Mouse (Mus musculus) heart, adult 2 months (tissue): ENCODE data around the gene Tent4b. TPM values are rescaled to one million over a fixed set of nuclear protein-coding genes. Genes with fewer than 3 reads are reported as not detected.

Experiments
- DNase-seq, 2 experiments: peaks; one replicate each; pipeline ENCODE4 v3.0.0; 2021
- H3K27ac ChIP-seq: fragments of 200-600 bp; 2 replicates; pipeline ENCODE4 v1.8.1; 2022
- H3K27me3 ChIP-seq: fragments of 200-500 bp; 2 replicates; pipeline ENCODE4 v1.6.1; 2012; ENCODE audit warnings: mild to moderate bottlenecking, low read length, inconsistent platforms, mixed read lengths; ENCODE audit not compliant: control insufficient read depth, insufficient read depth
- H3K36me3 ChIP-seq: fragments of 200-500 bp; 2 replicates; pipeline ENCODE4 v1.6.1; 2012; ENCODE audit warnings: low read length, inconsistent platforms; ENCODE audit not compliant: control insufficient read depth, insufficient read depth
- H3K4me1 ChIP-seq: fragments of 200-500 bp; 2 replicates; pipeline ENCODE4 v1.6.1; 2011; ENCODE audit warnings: low read length; ENCODE audit not compliant: control insufficient read depth, insufficient read depth
- H3K4me3 ChIP-seq: fragments of 200-600 bp; 2 replicates; pipeline ENCODE4 v1.8.1; 2022
- H3K79me2 ChIP-seq: fragments of 200-500 bp; replicated peaks from 2 replicates; pipeline ENCODE4 v1.6.1; 2012; ENCODE audit warnings: mild to moderate bottlenecking, inconsistent platforms, low read length, moderate library complexity, mixed read lengths; ENCODE audit not compliant: control insufficient read depth, insufficient read depth
- H3K9ac ChIP-seq: fragments of 200-500 bp; 2 replicates; pipeline ENCODE4 v1.6.1; 2012; ENCODE audit warnings: low read depth, mild to moderate bottlenecking, control low read depth, inconsistent platforms, low read length, mixed read lengths
- CTCF ChIP-seq: fragments of 200-600 bp; IDR thresholded peaks from 2 replicates; pipeline ENCODE4 v1.8.1; 2022; ENCODE audit warnings: antibody characterized with exemption, mild to moderate bottlenecking, moderate library complexity
- EP300 ChIP-seq: fragments of 200-500 bp; IDR thresholded peaks from 2 replicates; pipeline ENCODE4 v1.6.1; 2011; ENCODE audit warnings: low read depth, low read length, control low read depth; ENCODE audit not compliant: insufficient read depth
- POLR2A ChIP-seq: fragments of 200-500 bp; IDR thresholded peaks from 2 replicates; pipeline ENCODE4 v1.6.1; 2011; ENCODE audit warnings: mild to moderate bottlenecking, low read depth, low read length, control low read depth; ENCODE audit not compliant: insufficient read depth
- whole genome bisulfite sequencing: fragments of 180-500 bp; shearing (Covaris S2); methylation state at CpG from one replicate; pipeline ENCODE4 v1.1.7; 2018; 5-methylcytosine and 5-hydroxymethylcytosine counted together
- intact Hi-C: fragments of 180-260 bp; cut with DNase I; formaldehyde crosslinking; loops from one replicate; pipeline ENCODE4 v1.15.1; 2025
- polyA plus RNA-seq: library from polyadenylated mRNA; depleted of rRNA; stranded (reverse); fragments of >200 nt; gene quantifications from 2 replicates; pipeline ENCODE4 v1.2.3, GENCODE M21; 2012; rRNA removed
- total RNA-seq, 2 experiments: library from RNA; stranded (reverse); gene quantifications; 2 replicates each; pipeline ENCODE4 v1.2.3; 2021

The Tent4b gene
- total and polyA plus RNA-seq, 3 experiments, result 14.3 to 19.2 (median 18.8) TPM

- H3K4me1 ChIP-seq, result 0 out of 2 replicates have a peak, but pooled peaks cover 1% of the 10 kb centered on the region
- H3K79me2 ChIP-seq, result no peaks in the 10 kb centered on the region
- H3K4me3 ChIP-seq, result no peak overlapping the region
- TF ChIP-seq POLR2A, result no peak
- peak; percentile 63 for TF ChIP-seq CTCF
- H3K27ac ChIP-seq, result no peak overlapping the region
- intact Hi-C loops, result loop anchor here (5.0 kb wide), 1 partner anchor 34 kb away; the partner anchor contains the start of gene Adcy7
- 64% methylated on average over 14 of the region's 14 CpGs for WGBS
- DNase-seq, result no peak
- H3K27me3 ChIP-seq, result no peaks in the 10 kb centered on the region
- H3K9ac ChIP-seq, result no peak overlapping the region
- no peaks in the 10 kb centered on the region for H3K36me3 ChIP-seq
Measured at GRCm38 (mm10) chr8:88306511-88306910, 107.5 kb downstream of the Tent4b start.

- intact Hi-C loops, result loop anchor here (5.0 kb wide), 1 partner anchor 35 kb away; the partner anchor contains the start of gene Adcy7
- no peak for DNase-seq
- WGBS, result 78% methylated on average over 4 of the region's 4 CpGs
- Histone ChIP-seq H3K4me3 (no peak overlapping the region), H3K79me2 (no peaks in the 10 kb centered on the region), H3K27me3 (no peaks in the 10 kb centered on the region), H3K36me3 (no peaks in the 10 kb centered on the region), H3K4me1 (peaks cover under 1% of the 10 kb centered on the region), H3K27ac (no peak overlapping the region), H3K9ac (no peak overlapping the region)
- TF ChIP-seq EP300, result no peak
- TF ChIP-seq POLR2A, result no peak
- no peak for TF ChIP-seq CTCF
Measured at GRCm38 (mm10) chr8:88307736-88308135, 108.7 kb downstream of the Tent4b start.

Other genes starting within 250 kb of the Tent4b start
- gene Zfp423, start 239.6 kb upstream of the Tent4b start, total RNA-seq, result 1 to 10 TPM; 4.8 to 5.3 TPM
- 4.3 and 7.3 TPM in 2 replicates for gene Zfp423, start 239.6 kb upstream of the Tent4b start, polyA plus RNA-seq
- gene Cnep1r1, start 80.4 kb upstream of the Tent4b start, total RNA-seq, result 10 to 100 TPM; 32.9 to 38.4 TPM
- gene Cnep1r1, start 80.4 kb upstream of the Tent4b start, polyA plus RNA-seq, result 20.0 and 39.6 TPM in 2 replicates
- gene Heatr3, start 61.4 kb upstream of the Tent4b start, total RNA-seq, result 10 to 100 TPM; 21.0 to 21.4 TPM
- gene Heatr3, start 61.4 kb upstream of the Tent4b start, polyA plus RNA-seq, result 14.4 and 29.1 TPM in 2 replicates
- gene Adcy7, start 73.2 kb downstream of the Tent4b start, total RNA-seq, result 1 to 10 TPM; 5.9 to 7.6 TPM
- gene Adcy7, start 73.2 kb downstream of the Tent4b start, polyA plus RNA-seq, result 10.5 and 11.8 TPM in 2 replicates
- 10 to 100 TPM; 78.9 to 79.0 TPM for gene Brd7, start 163.0 kb downstream of the Tent4b start, total RNA-seq
- 30.9 and 44.6 TPM in 2 replicates for gene Brd7, start 163.0 kb downstream of the Tent4b start, polyA plus RNA-seq